Mouse (Mus musculus): Measurements from ENCODE around the gene Taok1.

Taok1 gene

DNA sequence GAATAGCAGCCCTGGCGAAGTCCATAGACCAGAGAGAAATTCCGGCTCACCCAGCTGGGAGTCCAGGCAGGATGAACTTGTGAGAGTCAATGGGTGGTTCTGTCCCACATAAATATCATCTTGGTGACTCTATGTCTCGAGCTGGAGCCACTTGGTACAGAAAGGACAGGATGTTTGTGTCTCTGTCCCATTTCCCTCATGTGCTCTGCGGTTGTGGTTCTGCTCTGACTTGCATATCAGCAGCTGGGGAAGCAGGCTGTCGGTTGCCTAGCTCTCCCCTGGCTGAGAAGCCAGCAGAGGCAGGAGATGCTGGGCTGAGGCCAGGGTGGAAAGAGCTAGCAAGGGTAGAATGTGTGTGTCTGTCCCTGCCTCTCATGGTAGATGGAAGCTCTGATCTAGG is 88.6 kb downstream of the Taok1 start, which contains the start of gene Gm10392:
TSS of gene Gm10392 (minus strand) at position 156 of the 400 bp plus-strand sequence.
- Histone ChIP-seq H3K36me3 (ENCODE audit: control insufficient read depth, insufficient read depth, low read length, poor library complexity, severe bottlenecking) (no peaks in the 10 kb centered on the region), H3K27me3 (ENCODE audit: control insufficient read depth, insufficient read depth, low read length, poor library complexity, severe bottlenecking) (no peaks in the 10 kb centered on the region)
- DNase-seq (ENCODE audit: low read depth, low spot score): peak; percentile 73

DNA sequence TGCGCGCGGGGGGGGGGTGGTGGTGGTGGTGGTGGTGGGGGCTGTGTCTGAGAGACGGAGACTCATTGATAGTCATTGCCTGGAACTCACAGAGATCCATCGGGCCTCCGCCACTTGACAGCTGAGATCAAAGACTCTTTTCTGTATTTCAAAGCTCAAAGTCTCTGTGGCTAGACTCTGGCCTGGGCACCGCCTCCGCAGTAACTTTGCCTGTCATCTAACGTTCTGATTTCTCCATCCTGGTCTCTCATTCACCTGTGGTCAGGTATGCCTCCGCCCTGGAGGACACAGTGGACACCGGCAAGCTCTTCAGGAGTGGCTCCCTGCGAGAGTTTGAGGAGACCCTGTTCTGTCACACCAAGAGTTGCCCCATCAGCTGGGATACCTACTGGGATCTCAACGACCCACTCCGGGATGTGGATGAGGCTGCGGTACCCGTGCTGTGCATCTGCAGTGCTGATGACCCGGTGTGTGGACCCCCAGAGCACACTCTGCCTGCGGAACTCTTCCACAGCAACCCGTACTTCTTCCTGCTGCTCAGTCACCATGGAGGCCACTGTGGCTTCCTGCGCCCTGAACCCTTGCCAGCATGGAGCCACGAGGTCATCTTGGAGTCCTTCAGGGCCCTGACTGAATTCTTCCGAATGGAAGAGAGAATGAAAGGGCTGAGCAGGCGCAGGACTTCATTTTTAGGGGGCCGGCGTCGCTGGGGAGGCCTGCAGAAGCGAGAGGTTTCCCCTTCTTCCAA is 89.4 kb downstream of the Taok1 start:
- Histone ChIP-seq H3K36me3 (ENCODE audit: control insufficient read depth, insufficient read depth, low read length, poor library complexity, severe bottlenecking) (no peaks in the 10 kb centered on the region), H3K27me3 (ENCODE audit: control insufficient read depth, insufficient read depth, low read length, poor library complexity, severe bottlenecking) (no peaks in the 10 kb centered on the region)
- no peak for DNase-seq (ENCODE audit: low read depth, low spot score)

DNA sequence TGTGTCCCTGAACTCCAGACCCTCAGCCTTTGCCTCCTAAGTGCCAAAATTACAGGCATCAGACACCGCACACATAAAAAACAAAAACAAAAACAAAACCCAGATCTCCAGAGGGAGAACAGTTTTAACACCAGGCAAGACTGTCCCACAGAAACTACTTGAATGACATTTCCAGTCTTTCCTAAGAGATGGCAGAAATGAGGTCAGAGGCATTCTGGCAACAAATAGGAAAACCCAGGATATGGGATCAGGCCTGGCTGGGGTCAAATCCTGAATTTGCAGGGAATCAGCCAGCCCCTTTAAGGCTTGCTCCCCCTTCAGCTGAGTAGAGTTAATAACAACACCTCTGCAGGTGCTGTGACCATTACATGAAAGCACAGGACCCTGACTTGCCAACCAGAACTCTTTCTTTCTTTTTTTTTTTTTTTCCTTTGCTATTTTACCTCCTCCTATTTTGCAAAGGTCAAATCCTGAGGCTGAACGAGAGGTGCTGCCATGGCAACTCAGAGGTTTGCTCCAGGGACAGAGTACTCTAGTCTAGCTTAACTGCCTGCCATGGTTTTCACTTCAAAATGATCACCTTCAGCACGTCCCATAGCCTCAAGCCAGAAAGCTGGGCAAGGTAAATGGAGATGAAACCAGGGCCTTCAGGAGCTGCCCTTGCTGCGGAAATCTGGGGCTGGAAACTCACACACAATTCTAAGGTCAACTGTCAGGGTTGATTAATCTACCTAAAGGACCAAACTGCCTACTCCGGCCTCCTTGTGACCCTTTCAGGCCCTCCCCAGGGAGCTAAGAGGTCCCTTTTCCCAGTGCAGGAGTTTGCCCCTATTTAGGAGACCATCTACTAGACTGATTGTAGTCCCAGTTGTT is 90.8 kb downstream of the Taok1 start:
- Histone ChIP-seq H3K27me3 (ENCODE audit: control insufficient read depth, insufficient read depth, low read length, poor library complexity, severe bottlenecking) (no peaks in the 10 kb centered on the region), H3K36me3 (ENCODE audit: control insufficient read depth, insufficient read depth, low read length, poor library complexity, severe bottlenecking) (no peaks in the 10 kb centered on the region)
- DNase-seq (ENCODE audit: low read depth, low spot score): no peak

DNA sequence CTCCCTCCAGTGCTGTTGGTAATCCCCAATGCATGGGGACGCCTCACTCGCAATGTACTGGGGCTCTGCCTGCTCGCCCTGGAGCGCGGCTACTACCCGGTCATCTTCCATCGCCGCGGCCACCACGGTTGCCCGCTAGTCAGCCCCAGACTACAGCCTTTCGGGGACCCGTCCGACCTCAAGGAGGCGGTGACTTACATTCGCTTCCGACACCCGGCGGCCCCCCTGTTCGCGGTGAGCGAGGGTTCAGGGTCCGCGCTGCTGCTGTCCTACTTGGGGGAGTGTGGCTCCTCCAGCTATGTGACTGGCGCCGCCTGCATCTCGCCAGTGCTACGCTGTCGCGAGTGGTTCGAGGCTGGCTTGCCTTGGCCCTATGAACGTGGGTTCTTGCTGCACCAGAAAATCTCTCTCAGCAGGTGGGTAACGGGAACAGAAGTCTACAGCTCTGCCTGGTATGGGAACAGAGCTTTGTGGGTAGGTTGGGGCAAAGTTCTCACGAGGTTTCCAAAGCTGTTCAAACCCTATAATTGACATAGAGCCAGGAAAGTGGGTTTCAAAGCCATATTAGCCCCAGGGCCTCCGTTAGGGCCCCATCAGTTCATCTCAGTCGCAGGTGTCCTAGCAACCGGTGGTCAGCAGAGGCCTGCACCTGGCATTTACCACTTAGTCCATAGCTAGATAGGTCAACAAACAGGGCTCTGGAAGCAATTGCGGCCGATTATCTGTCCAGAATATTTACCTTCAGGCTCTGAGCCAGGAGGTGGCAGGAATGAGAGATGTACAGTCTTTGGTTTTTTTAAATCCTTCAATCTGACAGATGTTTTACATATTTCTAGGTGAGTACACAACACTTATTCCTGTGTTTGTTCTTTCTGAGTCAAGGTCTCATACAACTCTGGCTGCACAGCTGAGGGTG is 91.7 kb downstream of the Taok1 start, which contains the start of gene Trp53i13:
TSS of gene Trp53i13 (minus strand) at position 344 of the 916 bp plus-strand sequence.
- peak; percentile 42 for DNase-seq (ENCODE audit: low read depth, low spot score)
- no peaks in the 10 kb centered on the region for H3K27me3 ChIP-seq (ENCODE audit: control insufficient read depth, insufficient read depth, low read length, poor library complexity, severe bottlenecking)
- no peaks in the 10 kb centered on the region for H3K36me3 ChIP-seq (ENCODE audit: control insufficient read depth, insufficient read depth, low read length, poor library complexity, severe bottlenecking)

DNA sequence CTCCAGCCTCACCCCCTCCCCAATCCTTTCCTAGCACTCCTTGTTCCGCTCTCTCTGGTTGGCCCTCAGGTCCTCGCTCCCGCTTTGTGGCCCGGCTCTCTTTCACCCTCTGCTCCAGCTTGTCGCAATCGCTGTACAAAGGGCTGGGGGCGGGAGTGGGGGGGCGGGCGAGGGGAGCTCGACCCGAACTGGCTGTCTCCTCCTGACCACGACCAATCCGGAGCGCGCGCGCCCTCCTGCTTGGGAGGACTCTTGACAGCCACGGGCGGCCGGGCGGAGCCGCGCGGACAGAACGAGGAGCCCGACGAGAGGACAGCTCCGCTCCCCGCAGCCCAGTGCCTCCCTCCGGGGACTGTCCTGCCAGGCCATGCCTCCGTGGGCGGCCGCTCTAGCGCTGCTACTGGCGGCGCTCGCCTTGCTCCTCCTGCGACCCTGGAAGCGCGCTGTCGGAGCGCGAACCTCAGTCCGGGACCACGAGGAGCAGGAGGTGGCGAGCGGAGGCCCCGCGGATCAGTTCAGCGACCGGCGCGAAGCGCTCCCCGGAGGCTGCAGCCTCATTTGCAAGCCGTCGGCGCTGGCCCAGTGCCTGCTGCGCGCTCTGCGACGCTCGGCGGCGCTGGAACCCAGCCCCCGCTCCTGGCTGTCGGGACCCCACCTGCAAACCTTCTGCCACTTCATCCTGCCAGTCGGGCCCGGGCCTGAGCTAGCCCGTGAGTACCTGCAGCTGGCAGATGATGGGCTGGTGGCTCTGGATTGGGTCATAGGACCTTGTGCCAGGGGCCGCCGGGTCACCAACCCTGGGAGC is 92.6 kb downstream of the Taok1 start, which contains the start of gene Abhd15:
TSS of gene Abhd15 (plus strand) at position 290 of the 805 bp plus-strand sequence.
- DNase-seq (ENCODE audit: low read depth, low spot score): peak; percentile 67
- Histone ChIP-seq H3K36me3 (ENCODE audit: control insufficient read depth, insufficient read depth, low read length, poor library complexity, severe bottlenecking) (no peaks in the 10 kb centered on the region), H3K27me3 (ENCODE audit: control insufficient read depth, insufficient read depth, low read length, poor library complexity, severe bottlenecking) (no peaks in the 10 kb centered on the region)

DNA sequence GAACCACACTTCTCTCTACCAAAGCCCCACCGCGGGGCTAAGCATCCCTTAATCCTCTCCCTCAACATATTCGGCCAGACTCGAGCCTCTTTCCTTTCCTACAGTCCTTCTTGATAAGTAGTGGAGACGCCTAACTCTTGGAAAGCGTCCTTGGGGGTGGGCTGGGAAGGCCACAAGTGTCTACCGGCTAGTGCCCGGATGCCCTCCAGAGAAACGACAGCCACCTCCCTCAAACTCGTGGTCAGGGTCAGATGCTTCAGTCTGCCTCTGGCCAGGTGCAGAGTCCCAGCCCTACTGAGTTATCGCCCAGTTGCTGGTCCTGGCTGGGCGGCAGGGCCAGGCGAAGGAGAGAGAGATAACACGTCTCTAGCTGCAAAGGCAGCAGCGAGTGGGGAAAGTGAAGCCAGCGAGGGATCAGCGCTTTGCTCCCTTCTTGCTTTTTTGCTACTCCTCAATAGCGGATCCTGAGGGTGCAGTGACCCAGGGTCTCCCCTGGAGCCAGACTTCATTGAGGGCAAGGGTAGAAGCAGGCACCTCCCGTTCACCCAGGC is 93.3 kb downstream of the Taok1 start:
- no peaks in the 10 kb centered on the region for H3K36me3 ChIP-seq (ENCODE audit: control insufficient read depth, insufficient read depth, low read length, poor library complexity, severe bottlenecking)
- DNase-seq (ENCODE audit: low read depth, low spot score): peak; percentile 31
- H3K27me3 ChIP-seq (ENCODE audit: control insufficient read depth, insufficient read depth, low read length, poor library complexity, severe bottlenecking): no peaks in the 10 kb centered on the region

DNA sequence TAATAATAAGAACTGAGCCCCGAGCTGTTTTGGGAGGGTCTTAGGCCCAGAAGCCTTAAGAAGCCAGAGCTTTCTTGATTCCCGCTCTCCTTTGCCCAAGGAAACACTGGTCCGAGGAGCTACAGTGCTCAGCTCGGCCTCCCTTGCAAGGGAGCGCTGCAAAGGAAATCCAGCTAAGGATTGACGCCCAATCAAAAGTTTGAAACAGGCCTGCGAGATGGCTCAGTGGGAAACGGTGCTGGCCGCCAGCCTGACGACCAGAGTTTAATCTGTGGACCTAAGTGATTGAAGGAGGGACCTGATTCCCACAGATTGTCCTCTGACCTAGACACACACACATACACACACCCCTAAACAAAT is 93.8 kb downstream of the Taok1 start:
- no peak for DNase-seq (ENCODE audit: low read depth, low spot score)
- H3K36me3 ChIP-seq (ENCODE audit: control insufficient read depth, insufficient read depth, low read length, poor library complexity, severe bottlenecking): no peaks in the 10 kb centered on the region
- no peaks in the 10 kb centered on the region for H3K27me3 ChIP-seq (ENCODE audit: control insufficient read depth, insufficient read depth, low read length, poor library complexity, severe bottlenecking)

DNA sequence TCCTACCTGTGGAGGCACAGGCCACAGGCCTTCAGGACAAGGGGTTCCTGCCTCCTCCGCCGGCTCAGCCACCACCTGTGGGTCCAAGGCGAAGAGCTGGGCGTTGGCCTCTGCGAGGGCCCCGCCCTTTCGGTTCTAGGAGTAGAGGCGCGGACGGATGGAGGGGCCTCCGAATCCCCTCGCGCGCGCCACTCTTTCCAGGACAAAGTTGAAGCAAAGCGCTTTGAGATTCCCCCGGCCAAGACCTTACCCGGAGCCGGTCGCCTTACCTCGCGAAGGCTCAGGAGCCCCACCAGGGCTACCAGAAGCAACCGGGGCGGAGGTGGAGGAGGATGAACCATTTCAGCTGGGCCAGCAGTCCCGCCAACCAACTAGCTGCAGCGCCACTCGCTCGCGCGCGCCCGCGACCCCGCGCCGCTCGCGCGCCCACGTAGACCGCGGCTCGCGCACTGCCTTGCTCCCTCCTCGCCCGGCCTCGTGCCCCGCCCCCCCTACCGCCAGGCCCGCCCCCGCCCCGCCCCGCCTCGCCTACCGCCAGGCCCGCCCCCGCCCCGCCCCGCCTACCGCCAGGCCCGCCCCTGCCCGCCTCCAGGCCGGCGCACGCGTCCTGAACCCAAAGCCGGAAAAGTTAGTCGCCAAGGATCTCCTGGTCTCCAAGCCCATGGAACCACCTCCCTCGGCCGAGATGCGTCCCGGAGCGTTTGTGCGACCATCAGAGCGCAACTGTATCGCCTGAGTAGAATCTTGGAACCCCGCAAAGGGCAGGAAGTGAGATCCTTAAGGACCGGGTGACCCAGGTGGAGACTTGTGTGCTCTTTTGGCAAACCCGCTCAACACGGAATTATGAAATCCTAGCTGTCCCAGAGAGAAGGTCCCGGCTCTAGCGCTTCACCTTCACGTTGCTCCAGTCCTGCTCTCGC is 94.5 kb downstream of the Taok1 start:
- H3K27me3 ChIP-seq (ENCODE audit: control insufficient read depth, insufficient read depth, low read length, poor library complexity, severe bottlenecking): no peaks in the 10 kb centered on the region
- DNase-seq (ENCODE audit: low read depth, low spot score): peak; percentile 91
- no peaks in the 10 kb centered on the region for H3K36me3 ChIP-seq (ENCODE audit: control insufficient read depth, insufficient read depth, low read length, poor library complexity, severe bottlenecking)

DNA sequence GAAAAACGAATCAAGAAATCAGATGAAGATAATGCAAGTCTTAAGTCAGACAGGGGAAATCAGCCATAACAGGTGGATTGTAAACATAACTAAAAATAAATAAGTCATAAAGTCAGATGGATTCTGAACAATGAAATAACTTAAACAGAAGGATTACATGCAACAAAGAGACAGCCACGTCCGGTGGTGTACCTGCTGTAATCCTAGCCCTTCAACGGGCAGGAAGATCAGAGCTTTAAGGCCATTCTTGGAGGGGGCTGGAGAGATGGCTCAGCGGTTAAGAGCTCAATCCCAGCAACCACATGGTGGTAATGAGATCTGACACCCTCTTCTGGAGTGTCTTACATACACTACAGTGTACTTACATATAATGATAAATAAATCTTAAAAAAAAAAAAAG is 96.3 kb downstream of the Taok1 start:
- Histone ChIP-seq H3K27me3 (ENCODE audit: control insufficient read depth, insufficient read depth, low read length, poor library complexity, severe bottlenecking) (no peaks in the 10 kb centered on the region), H3K36me3 (ENCODE audit: control insufficient read depth, insufficient read depth, low read length, poor library complexity, severe bottlenecking) (no peaks in the 10 kb centered on the region; the same call in none of the 2 replicates)
- no peak for DNase-seq (ENCODE audit: low read depth, low spot score)

DNA sequence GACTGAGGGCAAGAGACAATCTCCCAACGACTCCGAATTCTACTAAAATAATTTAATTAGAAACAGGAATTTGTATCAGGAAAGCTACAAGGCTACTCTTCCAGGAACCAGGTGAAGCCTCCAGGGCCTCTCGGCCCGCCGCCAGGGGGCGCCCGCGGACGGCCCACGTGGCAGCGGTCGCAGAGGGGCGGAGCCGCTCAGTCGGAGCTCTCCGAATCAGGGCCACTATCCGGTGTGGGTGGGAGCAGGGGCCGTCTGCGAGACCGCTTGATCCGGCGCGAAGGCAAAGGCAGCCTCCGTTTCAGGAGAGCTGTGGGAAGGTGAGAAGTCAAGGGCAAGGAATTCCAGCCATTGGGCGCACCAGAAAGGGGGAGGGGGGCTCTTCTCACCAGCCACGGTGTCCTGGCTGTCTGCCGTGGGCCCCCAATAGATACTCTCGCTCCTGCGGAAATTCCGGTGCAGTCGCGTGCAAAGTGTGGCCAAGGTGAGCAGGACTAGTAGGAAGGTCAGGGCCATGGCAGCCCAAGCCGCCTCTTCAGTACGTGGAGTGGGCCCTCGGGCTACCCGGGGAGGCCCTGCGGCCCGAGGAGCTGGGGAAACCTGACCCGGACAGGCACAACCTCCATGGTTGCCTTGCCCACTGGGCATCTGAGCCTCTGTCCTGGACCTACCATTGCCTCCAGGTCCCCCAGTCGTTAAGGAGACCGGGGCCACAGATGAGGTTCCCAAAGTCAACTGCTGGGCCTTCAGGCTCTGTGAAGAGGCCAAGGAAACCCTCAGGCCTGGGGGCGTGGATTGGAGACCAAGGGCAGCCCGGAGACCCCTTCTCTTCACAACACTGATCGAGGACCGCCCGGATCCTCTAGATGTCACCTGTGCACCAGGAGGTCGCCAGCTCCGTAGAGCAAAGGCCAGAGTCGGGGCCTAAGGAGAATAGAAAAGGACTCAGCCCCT is 99.3 kb downstream of the Taok1 start:
- DNase-seq (ENCODE audit: low read depth, low spot score): peak; percentile 89
- H3K27me3 ChIP-seq (ENCODE audit: control insufficient read depth, insufficient read depth, low read length, poor library complexity, severe bottlenecking): no peaks in the 10 kb centered on the region

DNA sequence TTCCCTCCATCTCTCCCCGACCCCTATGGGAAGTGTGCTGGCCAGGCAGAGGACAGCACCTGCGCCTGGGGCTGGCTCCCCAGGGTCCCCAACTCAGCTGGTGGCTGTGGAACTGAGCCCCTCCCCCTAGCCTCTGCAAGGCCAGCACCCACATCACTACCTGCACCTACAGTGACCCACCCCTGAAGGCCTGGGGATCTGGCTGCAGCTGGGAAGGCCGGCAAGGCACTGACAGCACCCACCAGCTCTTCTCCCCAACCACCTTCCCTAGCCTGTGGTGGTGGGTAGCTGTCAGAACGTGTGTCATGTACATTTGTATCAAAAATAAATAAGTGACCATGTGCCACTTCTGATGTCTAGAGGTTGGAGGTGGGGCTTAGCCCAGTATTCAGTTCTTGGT is 100.2 kb downstream of the Taok1 start:
- DNase-seq (ENCODE audit: low read depth, low spot score): no peak

More for the DNA sequence above, 99.3 kb downstream of the Taok1 start:
- H3K36me3 ChIP-seq (ENCODE audit: control insufficient read depth, insufficient read depth, low read length, poor library complexity, severe bottlenecking): peaks cover 2% of the 10 kb centered on the region

DNA sequence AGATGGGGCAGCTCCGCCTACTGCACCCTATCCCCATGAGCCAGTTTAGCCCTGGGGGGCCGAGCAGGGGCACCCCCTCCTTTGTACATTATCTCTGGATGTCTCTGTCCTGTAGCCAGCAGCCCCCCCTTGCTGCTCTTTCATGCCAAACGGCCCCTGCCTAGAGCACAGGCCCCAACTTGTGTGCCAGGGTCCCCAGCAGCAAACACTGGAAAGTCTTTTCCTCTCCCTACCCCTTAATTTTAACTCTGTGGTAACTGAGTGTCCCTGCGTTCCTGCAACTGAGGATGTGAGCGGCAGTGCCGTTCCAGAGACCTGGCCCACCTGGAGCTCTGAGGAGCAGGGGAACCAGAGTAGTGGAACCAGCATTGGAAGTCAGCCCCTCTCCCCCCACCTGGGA is 100.7 kb downstream of the Taok1 start:
- H3K27me3 ChIP-seq (ENCODE audit: control insufficient read depth, insufficient read depth, low read length, poor library complexity, severe bottlenecking): no peaks in the 10 kb centered on the region
- DNase-seq (ENCODE audit: low read depth, low spot score): no peak
- peaks cover 2% of the 10 kb centered on the region for H3K36me3 ChIP-seq (ENCODE audit: control insufficient read depth, insufficient read depth, low read length, poor library complexity, severe bottlenecking)

More for the DNA sequence above, 100.2 kb downstream of the Taok1 start:
- Histone ChIP-seq H3K36me3 (ENCODE audit: control insufficient read depth, insufficient read depth, low read length, poor library complexity, severe bottlenecking) (peaks cover 2% of the 10 kb centered on the region), H3K27me3 (ENCODE audit: control insufficient read depth, insufficient read depth, low read length, poor library complexity, severe bottlenecking) (no peaks in the 10 kb centered on the region)
